Mouse (Mus musculus) embryonic facial prominence, embryonic 13.5 days (tissue): ENCODE results near the gene Mcts2. TPM values are rescaled to one million over a fixed set of nuclear protein-coding genes. Genes with fewer than 3 reads are reported as not detected.

Experiments used
- ATAC-seq: fragments of 200-750 bp; cut with Nextera tagmentation; 2 replicates; pipeline ENCODE4 v1.8.0; 2017; ENCODE audit warnings: low read depth; ENCODE audit not compliant: insufficient number of reproducible peaks, insufficient read depth, low FRiP score, low TSS enrichment
- H3K27ac ChIP-seq: fragments of 300-500 bp; sonication (generic); 2 replicates; pipeline ENCODE4 v1.5.1; 2015; ENCODE audit warnings: moderate library complexity, mild to moderate bottlenecking, inconsistent platforms
- H3K27me3 ChIP-seq: fragments of 300-500 bp; sonication (generic); 2 replicates; pipeline ENCODE4 v1.6.1; 2015; ENCODE audit warnings: mild to moderate bottlenecking, inconsistent platforms
- H3K36me3 ChIP-seq: fragments of 300-500 bp; sonication (generic); 2 replicates; pipeline ENCODE4 v1.6.1; 2015; ENCODE audit warnings: mild to moderate bottlenecking, inconsistent platforms
- H3K4me1 ChIP-seq: fragments of 300-500 bp; sonication (generic); 2 replicates; pipeline ENCODE4 v1.6.1; 2015; ENCODE audit warnings: inconsistent platforms
- H3K4me2 ChIP-seq: fragments of 300-500 bp; sonication (generic); 2 replicates; pipeline ENCODE4 v1.6.1; 2015; ENCODE audit warnings: moderate library complexity, mild to moderate bottlenecking, inconsistent platforms
- H3K4me3 ChIP-seq: fragments of 300-500 bp; sonication (generic); 2 replicates; pipeline ENCODE4 v1.5.1; 2015; ENCODE audit warnings: mild to moderate bottlenecking, inconsistent platforms
- H3K9ac ChIP-seq: fragments of 300-500 bp; sonication (generic); 2 replicates; pipeline ENCODE4 v1.6.1; 2015; ENCODE audit warnings: mild to moderate bottlenecking, inconsistent platforms
- H3K9me3 ChIP-seq: fragments of 300-500 bp; sonication (generic); 2 replicates; pipeline ENCODE4 v1.6.1; 2016; ENCODE audit warnings: inconsistent platforms
- WGBS: fragments of 180-500 bp; shearing (Covaris S2); methylation state at CpG from one replicate; pipeline ENCODE4 v1.1.7; 2015; ENCODE audit warnings: mixed read lengths; 5-methylcytosine and 5-hydroxymethylcytosine counted together
- polyA plus RNA-seq: library from polyadenylated mRNA; unstranded; fragments of >200 nt; fragmentation: Nextera tagmentation; extraction: Ambion mirVana; gene quantifications from 2 replicates; pipeline ENCODE4 v1.2.1, GENCODE M21; 2015

Mcts2 gene
- polyA plus RNA-seq, 1 experiment from 2014 or later = 40.7 TPM

GRCm38 (mm10) chr2:152669639-152670484 is 17.0 kb upstream of the Mcts2 start:
- H3K27ac ChIP-seq = peak overlapping the region; percentile 99
- peaks cover 21% of the 10 kb centered on the region for H3K36me3 ChIP-seq
- no peaks in the 10 kb centered on the region for H3K9me3 ChIP-seq
- H3K4me1 ChIP-seq = peaks cover 38% of the 10 kb centered on the region
- peak overlapping the region; percentile 98 for H3K4me3 ChIP-seq
- under 1% methylated on average over 46 of the region's 46 CpGs for WGBS
- H3K4me2 ChIP-seq = peak overlapping the region; percentile 87
- H3K27me3 ChIP-seq = no peaks in the 10 kb centered on the region
- H3K9ac ChIP-seq = peak overlapping the region; percentile 97
- peak; percentile 71 for ATAC-seq

- H3K9me3 ChIP-seq = no peaks in the 10 kb centered on the region
- H3K4me2 ChIP-seq = peak overlapping the region; percentile 87
- 46% methylated on average over 9 of the region's 9 CpGs for WGBS
- H3K27me3 ChIP-seq = no peaks in the 10 kb centered on the region
- H3K27ac ChIP-seq = peak overlapping the region; percentile 99
- peaks cover 33% of the 10 kb centered on the region for H3K36me3 ChIP-seq
- ATAC-seq = no peak
- H3K4me1 ChIP-seq = peaks cover 50% of the 10 kb centered on the region
- H3K9ac ChIP-seq = peak overlapping the region; percentile 97
- peak overlapping the region; percentile 98 for H3K4me3 ChIP-seq
These were observed 15.7 kb upstream of the Mcts2 start for GRCm38 (mm10) chr2:152670983-152671641.

GRCm38 (mm10) chr2:152671642-152671999 is 15.2 kb upstream of the Mcts2 start:
- Histone ChIP-seq H3K4me1 (peaks cover 51% of the 10 kb centered on the region), H3K27ac (peak overlapping the region; percentile 99; the same call in 1 of the 2 replicates), H3K36me3 (peaks cover 38% of the 10 kb centered on the region)

GRCm38 (mm10) chr2:152672166-152672565 is 14.7 kb upstream of the Mcts2 start:
- no peaks in the 10 kb centered on the region for H3K27me3 ChIP-seq
- peaks cover 44% of the 10 kb centered on the region for H3K36me3 ChIP-seq
- peak overlapping the region; percentile 98 for H3K4me3 ChIP-seq
- peak overlapping the region; percentile 87 for H3K4me2 ChIP-seq
- H3K27ac ChIP-seq = no peak overlapping the region; the same call in 1 of the 2 replicates
- peaks cover 51% of the 10 kb centered on the region for H3K4me1 ChIP-seq
- peak overlapping the region; percentile 97 for H3K9ac ChIP-seq
- no peak for ATAC-seq
- H3K9me3 ChIP-seq = no peaks in the 10 kb centered on the region
- 85% methylated on average over 12 of the region's 12 CpGs for WGBS

More at GRCm38 (mm10) chr2:152671642-152671999, 15.2 kb upstream of the Mcts2 start:
- Histone ChIP-seq H3K4me3 (peak overlapping the region; percentile 98), H3K27me3 (no peaks in the 10 kb centered on the region), H3K9ac (peak overlapping the region; percentile 97), H3K9me3 (no peaks in the 10 kb centered on the region), H3K4me2 (peak overlapping the region; percentile 87)
- no peak for ATAC-seq
- WGBS = 32% methylated on average over 5 of the region's 5 CpGs

GRCm38 (mm10) chr2:152674148-152674547 is 12.7 kb upstream of the Mcts2 start:
- Histone ChIP-seq H3K27ac (no peak overlapping the region), H3K36me3 (peaks cover 62% of the 10 kb centered on the region)
- WGBS = 83% methylated on average over 11 of the region's 11 CpGs

GRCm38 (mm10) chr2:152675252-152675791 is 11.5 kb upstream of the Mcts2 start:
- Histone ChIP-seq H3K9ac (no peak overlapping the region), H3K27me3 (no peaks in the 10 kb centered on the region), H3K36me3 (peaks cover 73% of the 10 kb centered on the region), H3K4me3 (no peak overlapping the region), H3K4me1 (peaks cover 55% of the 10 kb centered on the region), H3K27ac (peak overlapping the region; percentile 8; the same call in 1 of the 2 replicates), H3K9me3 (no peaks in the 10 kb centered on the region), H3K4me2 (no peak overlapping the region)
- WGBS = 66% methylated on average over 13 of the region's 13 CpGs
- no peak for ATAC-seq

More at GRCm38 (mm10) chr2:152674148-152674547, 12.7 kb upstream of the Mcts2 start:
- Histone ChIP-seq H3K9ac (peak overlapping the region; percentile 51; the same call in 1 of the 2 replicates), H3K4me3 (no peak overlapping the region), H3K4me1 (peaks cover 55% of the 10 kb centered on the region), H3K9me3 (no peaks in the 10 kb centered on the region), H3K27me3 (no peaks in the 10 kb centered on the region), H3K4me2 (no peak overlapping the region)
- no peak for ATAC-seq

- Histone ChIP-seq H3K27ac (no peak overlapping the region), H3K4me1 (peaks cover 27% of the 10 kb centered on the region), H3K4me3 (no peak overlapping the region), H3K27me3 (no peaks in the 10 kb centered on the region), H3K36me3 (peaks cover 89% of the 10 kb centered on the region), H3K9ac (no peak overlapping the region), H3K9me3 (no peaks in the 10 kb centered on the region), H3K4me2 (no peak overlapping the region)
- ATAC-seq = no peak
- 54% methylated on average over 3 of the region's 3 CpGs for WGBS
These were observed 8.5 kb upstream of the Mcts2 start for GRCm38 (mm10) chr2:152678302-152678701.

- WGBS = 89% methylated on average over 5 of the region's 5 CpGs
- Histone ChIP-seq H3K4me1 (peaks cover 24% of the 10 kb centered on the region), H3K36me3 (peaks cover 94% of the 10 kb centered on the region), H3K9ac (no peak overlapping the region), H3K27ac (no peak overlapping the region), H3K4me3 (no peak overlapping the region), H3K9me3 (no peaks in the 10 kb centered on the region), H3K27me3 (no peaks in the 10 kb centered on the region), H3K4me2 (no peak overlapping the region)
- no peak for ATAC-seq
These were observed 7.9 kb upstream of the Mcts2 start for GRCm38 (mm10) chr2:152678925-152679324.

GRCm38 (mm10) chr2:152679701-152680355 is 7.0 kb upstream of the Mcts2 start:
- Histone ChIP-seq H3K27me3 (no peaks in the 10 kb centered on the region), H3K4me1 (peaks cover 18% of the 10 kb centered on the region), H3K9ac (0 out of 2 replicates have a peak overlapping the region, but pooled peaks have one; percentile 27), H3K27ac (no peak overlapping the region), H3K4me3 (no peak overlapping the region), H3K36me3 (peaks cover 97% of the 10 kb centered on the region), H3K4me2 (no peak overlapping the region), H3K9me3 (no peaks in the 10 kb centered on the region)
- 82% methylated on average over 8 of the region's 8 CpGs for WGBS
- ATAC-seq = no peak

GRCm38 (mm10) chr2:152683086-152683485 is 3.7 kb upstream of the Mcts2 start:
- Histone ChIP-seq H3K9me3 (peaks cover 6% of the 10 kb centered on the region; the same call in 1 of the 2 replicates), H3K4me3 (no peak overlapping the region), H3K36me3 (peaks cover 97% of the 10 kb centered on the region), H3K9ac (no peak overlapping the region), H3K4me1 (peaks cover 8% of the 10 kb centered on the region), H3K27ac (no peak overlapping the region), H3K4me2 (no peak overlapping the region), H3K27me3 (no peaks in the 10 kb centered on the region)
- ATAC-seq = no peak
- WGBS = 82% methylated on average over 5 of the region's 5 CpGs

GRCm38 (mm10) chr2:152686399-152686798 is 436 bp upstream of the Mcts2 start:
- peak overlapping the region; percentile 11; the same call in 1 of the 2 replicates for H3K9ac ChIP-seq

More at GRCm38 (mm10) chr2:152686399-152686798, 436 bp upstream of the Mcts2 start:
- Histone ChIP-seq H3K27me3 (no peaks in the 10 kb centered on the region), H3K4me3 (peak overlapping the region; percentile 45), H3K4me2 (peak overlapping the region; percentile 60), H3K4me1 (peaks cover 4% of the 10 kb centered on the region), H3K36me3 (peaks cover 95% of the 10 kb centered on the region), H3K9me3 (peaks cover 6% of the 10 kb centered on the region; the same call in 1 of the 2 replicates), H3K27ac (peak overlapping the region; percentile 52)
- ATAC-seq = no peak
- 62% methylated on average over 12 of the region's 12 CpGs for WGBS
